Mouse (Mus musculus) erythroblast, embryonic 14.5 days (primary cell): Measurements from ENCODE around the gene Pla2g12a. TPM values are rescaled to one million over a fixed set of nuclear protein-coding genes. Genes with fewer than 3 reads are reported as not detected.

Experiments
- H3K27me3 ChIP-seq: 2 replicates; pipeline ENCODE4 v1.6.1; 2012; ENCODE audit warnings: inconsistent platforms; ENCODE audit not compliant: control insufficient read depth
- H3K36me3 ChIP-seq: 2 replicates; pipeline ENCODE4 v1.6.1; 2012; ENCODE audit warnings: mild to moderate bottlenecking, inconsistent platforms; ENCODE audit not compliant: control insufficient read depth
- H3K4me1 ChIP-seq: 2 replicates; pipeline ENCODE4 v1.6.1; 2012; ENCODE audit warnings: inconsistent platforms; ENCODE audit not compliant: control insufficient read depth
- H3K4me3 ChIP-seq: replicated peaks from 2 replicates; pipeline ENCODE3; 2012; ENCODE audit warnings: moderate library complexity, mild to moderate bottlenecking, inconsistent platforms
- H3K9me3 ChIP-seq: 2 replicates; pipeline ENCODE4 v1.6.1; 2012; ENCODE audit warnings: low read length, inconsistent platforms, mixed read lengths; ENCODE audit not compliant: control insufficient read depth
- GATA1 ChIP-seq: IDR thresholded peaks from 2 replicates; pipeline ENCODE4 v1.6.1; 2012; ENCODE audit warnings: low read length, inconsistent platforms, mixed read lengths
- TAL1 ChIP-seq: IDR thresholded peaks from 3 replicates; pipeline ENCODE4 v1.6.1; 2012; ENCODE audit warnings: low read length, inconsistent platforms, mixed read lengths
- polyA plus RNA-seq: library from polyadenylated mRNA; stranded (reverse); fragments of >175 nt; gene quantifications from 2 replicates; pipeline ENCODE4 v1.2.3, GENCODE M21; 2012

Gene Pla2g12a
- polyA plus RNA-seq, 1 experiment = 4.1 TPM

GRCm38 (mm10) chr3:129941291-129941690, 62.9 kb downstream of the Pla2g12a start:
- no peaks in the 10 kb centered on the region for H3K27me3 ChIP-seq
- H3K4me1 ChIP-seq = peaks cover 4% of the 10 kb centered on the region
- H3K9me3 ChIP-seq = no peaks in the 10 kb centered on the region
- TF ChIP-seq GATA1 = no peak
- no peak for TF ChIP-seq TAL1
- no peak overlapping the region for H3K4me3 ChIP-seq
- H3K36me3 ChIP-seq = no peaks in the 10 kb centered on the region

GRCm38 (mm10) chr3:129943813-129944212, 65.4 kb downstream of the Pla2g12a start:
- TF ChIP-seq TAL1 (no peak), GATA1 (no peak)
- no peaks in the 10 kb centered on the region for H3K36me3 ChIP-seq
- H3K27me3 ChIP-seq = no peaks in the 10 kb centered on the region
- H3K4me3 ChIP-seq = no peak overlapping the region
- peaks cover 9% of the 10 kb centered on the region for H3K4me1 ChIP-seq
- H3K9me3 ChIP-seq = no peaks in the 10 kb centered on the region

Other genes starting within 250 kb of the Pla2g12a start
- gene Egf, start 123.3 kb upstream of the Pla2g12a start, polyA plus RNA-seq = 0.01 TPM in 1 of 2 replicates, not detected in the other
- 0.02 TPM in 1 of 2 replicates, not detected in the other for gene Lrit3, start 74.6 kb upstream of the Pla2g12a start, polyA plus RNA-seq
- 0.02 TPM in 1 of 2 replicates, not detected in the other for gene Rrh, start 56.0 kb upstream of the Pla2g12a start, polyA plus RNA-seq
- gene Gar1, start 47.2 kb upstream of the Pla2g12a start, polyA plus RNA-seq = 2.4 and 3.4 TPM in 2 replicates
- gene Cfi, start 42.7 kb upstream of the Pla2g12a start, polyA plus RNA-seq = 0.02 TPM in 1 of 2 replicates, not detected in the other
- 0.47 and 0.62 TPM in 2 replicates for gene Casp6, start 22.8 kb downstream of the Pla2g12a start, polyA plus RNA-seq
- gene Mcub, start 91.6 kb downstream of the Pla2g12a start, polyA plus RNA-seq = 2.9 and 4.8 TPM in 2 replicates
- 1.8 and 3.5 TPM in 2 replicates for gene Sec24b, start 182.9 kb downstream of the Pla2g12a start, polyA plus RNA-seq